Mouse (Mus musculus) kidney, embryonic 14.5 days (tissue): ENCODE measurements around the gene Clec2i. TPM values are rescaled to one million over a fixed set of nuclear protein-coding genes. Genes with fewer than 3 reads are reported as not detected.
A peak's percentile ranks its signal among the peaks of the same experiment; 100 is the strongest.
"Not testable (repeated sequence)": the region's sequence is repeated elsewhere in the genome, so short reads cannot be mapped to it uniquely, and the experiment has no call there.

ENCODE experiments used
- ATAC-seq: fragments of 200-750 bp; cut with Nextera tagmentation; 2 replicates; pipeline ENCODE4 v1.8.0; 2017; ENCODE audit warnings: moderate number of reproducible peaks, mild to moderate bottlenecking, moderate TSS enrichment, moderate library complexity; ENCODE audit not compliant: low FRiP score, low TSS enrichment
- H3K27ac ChIP-seq: fragments of 300-500 bp; sonication (generic); 2 replicates; pipeline ENCODE4 v1.5.1; 2014; ENCODE audit warnings: low read depth, mild to moderate bottlenecking, low read length, moderate library complexity, mixed read lengths
- H3K27me3 ChIP-seq: fragments of 300-500 bp; sonication (generic); 2 replicates; pipeline ENCODE4 v1.6.1; 2014; ENCODE audit warnings: mild to moderate bottlenecking, low read length; ENCODE audit not compliant: control insufficient read depth, insufficient read depth
- H3K36me3 ChIP-seq: fragments of 300-500 bp; sonication (generic); 2 replicates; pipeline ENCODE4 v1.6.1; 2014; ENCODE audit warnings: low read length, mixed read lengths; ENCODE audit not compliant: control insufficient read depth, insufficient read depth
- H3K4me1 ChIP-seq: fragments of 300-500 bp; sonication (generic); 2 replicates; pipeline ENCODE4 v1.6.1; 2014; ENCODE audit warnings: low read length, mixed read lengths; ENCODE audit not compliant: control insufficient read depth, insufficient read depth
- H3K4me2 ChIP-seq: fragments of 300-500 bp; sonication (generic); replicated peaks from 2 replicates; pipeline ENCODE4 v1.6.1; 2014; ENCODE audit warnings: low read depth, mild to moderate bottlenecking, low read length
- H3K4me3 ChIP-seq: fragments of 300-500 bp; sonication (generic); 2 replicates; pipeline ENCODE4 v1.5.1; 2014; ENCODE audit warnings: mild to moderate bottlenecking, low read length
- H3K9ac ChIP-seq: fragments of 300-500 bp; sonication (generic); 2 replicates; pipeline ENCODE4 v1.6.1; 2014; ENCODE audit warnings: low read depth, mild to moderate bottlenecking, low read length, moderate library complexity
- H3K9me3 ChIP-seq: fragments of 300-500 bp; sonication (generic); 2 replicates; pipeline ENCODE4 v1.6.1; 2016; ENCODE audit warnings: low read length; ENCODE audit not compliant: control insufficient read depth
- WGBS: fragments of 180-500 bp; shearing (Covaris S2); extraction: QIAGEN DNeasy Blood & Tissue Kit; methylation state at CpG from one replicate; pipeline ENCODE4 v1.1.7; 2014; 5-methylcytosine and 5-hydroxymethylcytosine counted together
- polyA plus RNA-seq: library from polyadenylated mRNA; unstranded; fragments of >200 nt; fragmentation: Nextera tagmentation; extraction: Ambion mirVana; gene quantifications from 2 replicates; pipeline ENCODE4 v1.2.1, GENCODE M21; 2014

Clec2i gene
- 0.23 TPM in 1 of 2 replicates, not detected in the other for polyA plus RNA-seq

GRCm38 (mm10) chr6:128887091-128887790 is at the start of gene Clec2i:
Clec2i (plus strand) TSS chr6:128887588.
- H3K27me3 ChIP-seq, H3K27ac ChIP-seq, ATAC-seq, H3K9ac ChIP-seq, H3K36me3 ChIP-seq, H3K9me3 ChIP-seq, H3K4me2 ChIP-seq, H3K4me3 ChIP-seq, H3K4me1 ChIP-seq: not testable (repeated sequence)
- WGBS: 88% methylated on average over 6 of the region's 6 CpGs

GRCm38 (mm10) chr6:128838342-128839265 is 48.8 kb upstream of the Clec2i start:
- Histone ChIP-seq H3K4me3 (peak overlapping the region; percentile 86), H3K27ac (peak overlapping the region; percentile 96), H3K27me3 (no peaks in the 10 kb centered on the region), H3K9ac (peak overlapping the region; percentile 87), H3K4me2 (peak overlapping the region; percentile 66), H3K36me3 (no peaks in the 10 kb centered on the region), H3K4me1 (0 out of 2 replicates have a peak, but pooled peaks cover 9% of the 10 kb centered on the region), H3K9me3 (no peaks in the 10 kb centered on the region)
- ATAC-seq: peak; percentile 66
- under 1% methylated on average over 49 of the region's 49 CpGs for WGBS

- no peaks in the 10 kb centered on the region for H3K9me3 ChIP-seq
- ATAC-seq: peak; percentile 33
- peak overlapping the region; percentile 86 for H3K4me3 ChIP-seq
- H3K27me3 ChIP-seq: no peaks in the 10 kb centered on the region
- WGBS: 0% methylated on average over 17 of the region's 17 CpGs
- H3K36me3 ChIP-seq: no peaks in the 10 kb centered on the region
- peak overlapping the region; percentile 96 for H3K27ac ChIP-seq
- H3K4me2 ChIP-seq: peak overlapping the region; percentile 66
- H3K9ac ChIP-seq: peak overlapping the region; percentile 87
- 0 out of 2 replicates have a peak, but pooled peaks cover 9% of the 10 kb centered on the region for H3K4me1 ChIP-seq
Measured at GRCm38 (mm10) chr6:128839266-128839771, 48.1 kb upstream of the Clec2i start.

- 68% methylated on average over 7 of the region's 7 CpGs for WGBS
- Histone ChIP-seq H3K4me3 (peak overlapping the region; percentile 86), H3K9me3 (no peaks in the 10 kb centered on the region), H3K4me2 (peak overlapping the region; percentile 66), H3K9ac (no peak overlapping the region), H3K27me3 (no peaks in the 10 kb centered on the region), H3K36me3 (no peaks in the 10 kb centered on the region), H3K4me1 (0 out of 2 replicates have a peak, but pooled peaks cover 9% of the 10 kb centered on the region), H3K27ac (no peak overlapping the region)
- ATAC-seq: no peak
Measured at GRCm38 (mm10) chr6:128839921-128840320, 47.5 kb upstream of the Clec2i start.

- H3K27ac ChIP-seq, ATAC-seq, H3K9me3 ChIP-seq, H3K4me1 ChIP-seq, H3K36me3 ChIP-seq, H3K4me3 ChIP-seq, H3K9ac ChIP-seq, H3K4me2 ChIP-seq, H3K27me3 ChIP-seq: not testable (repeated sequence)
- 88% methylated on average over 3 of the region's 3 CpGs for WGBS
Measured at GRCm38 (mm10) chr6:128840669-128841068, 46.7 kb upstream of the Clec2i start.

GRCm38 (mm10) chr6:128841327-128842089 is 45.9 kb upstream of the Clec2i start:
- no peak for ATAC-seq
- no peak overlapping the region for H3K9ac ChIP-seq
- no peaks in the 10 kb centered on the region for H3K9me3 ChIP-seq
- H3K4me2 ChIP-seq: peak overlapping the region; percentile 64
- WGBS: 43% methylated on average over 4 of the region's 4 CpGs
- H3K4me1 ChIP-seq: 0 out of 2 replicates have a peak, but pooled peaks cover 9% of the 10 kb centered on the region
- no peak overlapping the region for H3K27ac ChIP-seq
- H3K36me3 ChIP-seq: no peaks in the 10 kb centered on the region
- no peaks in the 10 kb centered on the region for H3K27me3 ChIP-seq
- H3K4me3 ChIP-seq: peak overlapping the region; percentile 89; the same call in 1 of the 2 replicates

GRCm38 (mm10) chr6:128842356-128842944 is 44.9 kb upstream of the Clec2i start:
- ATAC-seq: no peak
- no peaks in the 10 kb centered on the region for H3K27me3 ChIP-seq
- 0 out of 2 replicates have a peak, but pooled peaks cover 9% of the 10 kb centered on the region for H3K4me1 ChIP-seq
- no peaks in the 10 kb centered on the region for H3K36me3 ChIP-seq
- H3K4me2 ChIP-seq: peak overlapping the region; percentile 64
- peak overlapping the region; percentile 89 for H3K4me3 ChIP-seq
- peak overlapping the region; percentile 82 for H3K27ac ChIP-seq
- no peaks in the 10 kb centered on the region for H3K9me3 ChIP-seq
- H3K9ac ChIP-seq: peak overlapping the region; percentile 77
- WGBS: 1% methylated on average over 20 of the region's 20 CpGs

- under 1% methylated on average over 44 of the region's 44 CpGs for WGBS
- Histone ChIP-seq H3K9ac (peak overlapping the region; percentile 77), H3K27me3 (no peaks in the 10 kb centered on the region), H3K36me3 (no peaks in the 10 kb centered on the region), H3K4me3 (peak overlapping the region; percentile 89), H3K9me3 (no peaks in the 10 kb centered on the region), H3K27ac (peak overlapping the region; percentile 93), H3K4me2 (peak overlapping the region; percentile 64), H3K4me1 (0 out of 2 replicates have a peak, but pooled peaks cover 9% of the 10 kb centered on the region)
- ATAC-seq: peak; percentile 71
Measured at GRCm38 (mm10) chr6:128842945-128843478, 44.4 kb upstream of the Clec2i start.
